Mouse (Mus musculus): ENCODE measurements at regions not wholly inside any gene's neighbourhood (a gene's known extent, or its start where the extent isn't known, plus 50 kb on each side); places are given as distances from the start of the nearest gene placed in this dataset.
A peak's percentile ranks its signal among the peaks of the same experiment; 100 is the strongest.

- no peak overlapping the region for H3K27ac ChIP-seq (replicated peaks; ENCODE audit: low read depth, low read length)
- no peak for ATAC-seq (ENCODE audit: low read depth)
- H3K36me3 ChIP-seq (ENCODE audit: control insufficient read depth, insufficient read depth, low read length) = no peaks in the 10 kb centered on the region
- H3K9me3 ChIP-seq (ENCODE audit: control insufficient read depth, low read length) = no peaks in the 10 kb centered on the region
- 0% methylated on average over 3 of the region's 5 CpGs for WGBS
- no peak overlapping the region for H3K4me2 ChIP-seq (ENCODE audit: low read depth, low read length)
- H3K9ac ChIP-seq (ENCODE audit: low read depth, low read length) = no peak overlapping the region
- H3K4me3 ChIP-seq (ENCODE audit: low read depth, low read length) = no peak overlapping the region
- no peaks in the 10 kb centered on the region for H3K27me3 ChIP-seq (replicated peaks; ENCODE audit: control insufficient read depth, insufficient read depth, low read length)
- H3K4me1 ChIP-seq (ENCODE audit: control insufficient read depth, insufficient read depth, low read length) = no peaks in the 10 kb centered on the region
- DNase-seq (ENCODE audit: low spot score) = peak; percentile 23
Measured at GRCm38 (mm10) chr4:125246171-125246570, 118.5 kb upstream of the Zc3h12a start.

DNA sequence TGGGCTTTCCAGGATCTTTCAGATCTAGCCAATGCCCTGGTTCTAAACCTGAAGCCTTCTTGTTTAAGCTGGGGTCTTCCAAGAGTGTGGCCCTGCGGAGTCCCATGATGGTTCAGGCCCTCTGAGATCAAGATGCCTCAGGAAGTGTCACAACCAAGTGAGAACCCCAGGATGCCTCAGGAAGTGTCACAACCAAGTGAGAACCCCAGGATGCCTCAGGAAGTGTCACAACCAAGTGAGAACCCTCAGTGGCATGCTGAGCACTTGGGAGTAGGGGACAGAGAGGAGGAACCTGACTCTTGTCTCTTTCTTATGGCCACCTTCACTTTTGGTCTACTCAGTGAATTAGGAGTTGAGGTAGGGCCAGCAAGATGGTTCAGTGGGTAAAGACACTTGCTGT, 114.9 kb upstream of the Zc3h12a start:
- no peaks in the 10 kb centered on the region for H3K36me3 ChIP-seq (ENCODE audit: control insufficient read depth, insufficient read depth, low read length)
- no peak overlapping the region for H3K27ac ChIP-seq (replicated peaks; ENCODE audit: low read depth, low read length)
- DNase-seq (ENCODE audit: low spot score) = no peak
- no peaks in the 10 kb centered on the region for H3K9me3 ChIP-seq (ENCODE audit: control insufficient read depth, low read length)
- WGBS = 76% methylated on average over 1 of the region's 1 CpGs
- no peak overlapping the region for H3K4me3 ChIP-seq (ENCODE audit: low read depth, low read length)
- H3K27me3 ChIP-seq (replicated peaks; ENCODE audit: control insufficient read depth, insufficient read depth, low read length) = no peaks in the 10 kb centered on the region
- H3K4me2 ChIP-seq (ENCODE audit: low read depth, low read length) = no peak overlapping the region
- no peak for ATAC-seq (ENCODE audit: low read depth)
- H3K4me1 ChIP-seq (ENCODE audit: control insufficient read depth, insufficient read depth, low read length) = no peaks in the 10 kb centered on the region
- no peak overlapping the region for H3K9ac ChIP-seq (ENCODE audit: low read depth, low read length)

DNA sequence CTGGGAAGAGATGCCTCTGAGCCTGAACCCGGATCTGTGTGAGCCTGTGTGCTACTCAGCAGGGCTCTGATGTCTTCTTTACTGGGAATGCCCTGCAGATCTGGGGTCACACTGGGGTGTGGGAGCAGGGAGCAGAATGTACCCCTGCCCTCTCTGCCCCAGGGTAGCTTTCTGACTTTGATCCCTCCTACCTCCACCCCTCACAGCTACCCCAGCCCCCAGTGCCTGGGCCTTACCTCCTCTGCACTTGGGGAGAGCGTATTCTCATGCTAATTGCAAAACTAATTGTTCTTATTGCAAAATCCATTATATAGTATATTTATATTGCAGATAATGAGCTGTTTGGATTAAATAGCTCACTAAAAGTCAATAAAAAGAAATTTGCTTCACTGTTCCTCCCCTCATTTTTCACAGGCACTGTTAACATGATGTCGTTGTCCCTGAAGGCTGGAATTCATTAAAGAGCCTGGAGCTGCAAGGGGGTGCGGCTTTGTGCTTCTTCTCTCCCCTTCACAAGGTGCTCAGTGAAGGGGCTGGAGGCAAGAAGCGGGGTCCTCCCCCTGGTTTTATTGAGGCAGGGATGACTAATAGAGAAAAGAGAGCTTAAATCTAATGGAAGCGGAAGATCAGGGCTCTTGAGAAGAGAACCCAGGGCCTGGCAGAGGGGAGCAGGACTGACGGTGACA, 114.1 kb upstream of the Zc3h12a start:
- H3K4me1 ChIP-seq (ENCODE audit: control insufficient read depth, insufficient read depth, low read length) = no peaks in the 10 kb centered on the region
- H3K9ac ChIP-seq (ENCODE audit: low read depth, low read length) = no peak overlapping the region
- 33% methylated on average over 7 of the region's 7 CpGs for WGBS
- H3K9me3 ChIP-seq (ENCODE audit: control insufficient read depth, low read length) = no peaks in the 10 kb centered on the region
- DNase-seq (ENCODE audit: low spot score) (no peak), ATAC-seq (ENCODE audit: low read depth) (no peak)
- no peak overlapping the region for H3K27ac ChIP-seq (replicated peaks; ENCODE audit: low read depth, low read length)
- no peaks in the 10 kb centered on the region for H3K36me3 ChIP-seq (ENCODE audit: control insufficient read depth, insufficient read depth, low read length)
- H3K4me3 ChIP-seq (ENCODE audit: low read depth, low read length) = no peak overlapping the region
- no peaks in the 10 kb centered on the region for H3K27me3 ChIP-seq (replicated peaks; ENCODE audit: control insufficient read depth, insufficient read depth, low read length)
- H3K4me2 ChIP-seq (ENCODE audit: low read depth, low read length) = no peak overlapping the region

DNA sequence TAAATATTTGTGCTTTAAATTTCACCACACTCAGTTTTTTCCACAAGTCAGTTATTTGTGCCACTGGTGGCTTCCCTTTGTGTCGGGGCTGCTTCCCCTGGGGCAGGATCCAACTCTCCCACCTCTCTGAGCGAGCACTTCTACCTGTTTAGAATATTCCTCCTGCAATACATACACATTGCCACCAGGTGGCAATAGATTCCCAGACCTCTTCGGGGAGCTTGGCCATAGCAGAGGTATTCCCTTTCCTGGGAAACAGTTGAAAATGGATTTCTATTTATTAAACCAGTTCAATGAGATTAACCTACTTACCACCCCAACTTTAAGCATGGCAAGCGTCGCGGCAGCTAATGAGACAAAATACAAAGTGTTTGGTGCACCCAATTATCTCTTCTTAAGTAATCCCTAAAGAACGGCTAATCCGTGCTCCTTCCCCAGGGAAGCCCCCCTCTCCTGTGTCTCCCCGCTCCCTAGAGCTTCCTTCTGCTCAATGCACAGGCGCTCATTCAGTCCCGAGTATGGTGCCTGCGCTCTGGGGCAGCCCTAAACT, 104.1 kb upstream of the Zc3h12a start:
- Histone ChIP-seq H3K9me3 (ENCODE audit: control insufficient read depth, low read length) (no peaks in the 10 kb centered on the region), H3K36me3 (ENCODE audit: control insufficient read depth, insufficient read depth, low read length) (no peaks in the 10 kb centered on the region), H3K9ac (ENCODE audit: low read depth, low read length) (no peak overlapping the region), H3K4me3 (ENCODE audit: low read depth, low read length) (no peak overlapping the region), H3K4me2 (ENCODE audit: low read depth, low read length) (no peak overlapping the region), H3K4me1 (ENCODE audit: control insufficient read depth, insufficient read depth, low read length) (no peaks in the 10 kb centered on the region), H3K27ac (replicated peaks; ENCODE audit: low read depth, low read length) (no peak overlapping the region), H3K27me3 (replicated peaks; ENCODE audit: control insufficient read depth, insufficient read depth, low read length) (peaks cover 15% of the 10 kb centered on the region; the same call in 1 of the 2 replicates)
- peak; percentile 40 for DNase-seq (ENCODE audit: low spot score)
- ATAC-seq (ENCODE audit: low read depth) = no peak
- 18% methylated on average over 12 of the region's 12 CpGs for WGBS

- no peaks in the 10 kb centered on the region for H3K36me3 ChIP-seq (ENCODE audit: control insufficient read depth, insufficient read depth, low read length)
- H3K4me2 ChIP-seq (ENCODE audit: low read depth, low read length) = no peak overlapping the region
- H3K27me3 ChIP-seq (replicated peaks; ENCODE audit: control insufficient read depth, insufficient read depth, low read length) = peaks cover 15% of the 10 kb centered on the region; the same call in 1 of the 2 replicates
- no peak for ATAC-seq (ENCODE audit: low read depth)
- no peaks in the 10 kb centered on the region for H3K9me3 ChIP-seq (ENCODE audit: control insufficient read depth, low read length)
- WGBS = 90% methylated on average over 6 of the region's 6 CpGs
- H3K4me1 ChIP-seq (ENCODE audit: control insufficient read depth, insufficient read depth, low read length) = no peaks in the 10 kb centered on the region
- H3K4me3 ChIP-seq (ENCODE audit: low read depth, low read length) = no peak overlapping the region
- no peak overlapping the region for H3K27ac ChIP-seq (replicated peaks; ENCODE audit: low read depth, low read length)
- H3K9ac ChIP-seq (ENCODE audit: low read depth, low read length) = no peak overlapping the region
- no peak for DNase-seq (ENCODE audit: low spot score)
Measured at GRCm38 (mm10) chr4:125227194-125227593, 99.6 kb upstream of the Zc3h12a start.

- no peaks in the 10 kb centered on the region for H3K4me1 ChIP-seq (ENCODE audit: control insufficient read depth, insufficient read depth, low read length)
- no peaks in the 10 kb centered on the region for H3K27me3 ChIP-seq (replicated peaks; ENCODE audit: control insufficient read depth, insufficient read depth, low read length)
- no peak overlapping the region for H3K4me3 ChIP-seq (ENCODE audit: low read depth, low read length)
- H3K27ac ChIP-seq (replicated peaks; ENCODE audit: low read depth, low read length) = no peak overlapping the region
- no peak for ATAC-seq (ENCODE audit: low read depth)
- 60% methylated on average over 6 of the region's 6 CpGs for WGBS
- H3K9ac ChIP-seq (ENCODE audit: low read depth, low read length) = no peak overlapping the region
- H3K4me2 ChIP-seq (ENCODE audit: low read depth, low read length) = no peak overlapping the region
- H3K9me3 ChIP-seq (ENCODE audit: control insufficient read depth, low read length) = no peaks in the 10 kb centered on the region
- H3K36me3 ChIP-seq (ENCODE audit: control insufficient read depth, insufficient read depth, low read length) = no peaks in the 10 kb centered on the region
- no peak for DNase-seq (ENCODE audit: low spot score)
Measured at GRCm38 (mm10) chr4:125222922-125223321, 95.3 kb upstream of the Zc3h12a start.

- H3K27ac ChIP-seq (replicated peaks; ENCODE audit: low read depth, low read length) = no peak overlapping the region
- 31% methylated on average over 6 of the region's 7 CpGs for WGBS
- 0 out of 2 replicates have a peak, but pooled peaks cover 11% of the 10 kb centered on the region for H3K9me3 ChIP-seq (ENCODE audit: control insufficient read depth, low read length)
- ATAC-seq (ENCODE audit: low read depth) = no peak
- no peak overlapping the region for H3K9ac ChIP-seq (ENCODE audit: low read depth, low read length)
- H3K4me1 ChIP-seq (ENCODE audit: control insufficient read depth, insufficient read depth, low read length) = no peaks in the 10 kb centered on the region
- H3K4me3 ChIP-seq (ENCODE audit: low read depth, low read length) = no peak overlapping the region
- no peak overlapping the region for H3K4me2 ChIP-seq (ENCODE audit: low read depth, low read length)
- H3K36me3 ChIP-seq (ENCODE audit: control insufficient read depth, insufficient read depth, low read length) = no peaks in the 10 kb centered on the region
- no peaks in the 10 kb centered on the region for H3K27me3 ChIP-seq (replicated peaks; ENCODE audit: control insufficient read depth, insufficient read depth, low read length)
- DNase-seq (ENCODE audit: low spot score) = peak; percentile 39
Measured at GRCm38 (mm10) chr4:125220314-125220713, 92.7 kb upstream of the Zc3h12a start.

- H3K9me3 ChIP-seq (ENCODE audit: control insufficient read depth, low read length) = 0 out of 2 replicates have a peak, but pooled peaks cover 11% of the 10 kb centered on the region
- no peaks in the 10 kb centered on the region for H3K27me3 ChIP-seq (replicated peaks; ENCODE audit: control insufficient read depth, insufficient read depth, low read length)
- H3K4me1 ChIP-seq (ENCODE audit: control insufficient read depth, insufficient read depth, low read length) = no peaks in the 10 kb centered on the region; the same call in 1 of the 2 replicates
- no peak overlapping the region for H3K27ac ChIP-seq (replicated peaks; ENCODE audit: low read depth, low read length)
- no peak overlapping the region for H3K4me3 ChIP-seq (ENCODE audit: low read depth, low read length)
- H3K36me3 ChIP-seq (ENCODE audit: control insufficient read depth, insufficient read depth, low read length) = no peaks in the 10 kb centered on the region
- no peak for DNase-seq (ENCODE audit: low spot score)
- 88% methylated on average over 5 of the region's 5 CpGs for WGBS
- no peak for ATAC-seq (ENCODE audit: low read depth)
- H3K4me2 ChIP-seq (ENCODE audit: low read depth, low read length) = no peak overlapping the region
- H3K9ac ChIP-seq (ENCODE audit: low read depth, low read length) = no peak overlapping the region
Measured at GRCm38 (mm10) chr4:125219209-125219608, 91.6 kb upstream of the Zc3h12a start.

GRCm38 (mm10) chr4:125214306-125214705, 86.7 kb upstream of the Zc3h12a start:
- Histone ChIP-seq H3K9me3 (ENCODE audit: control insufficient read depth, low read length) (0 out of 2 replicates have a peak, but pooled peaks cover 11% of the 10 kb centered on the region), H3K36me3 (ENCODE audit: control insufficient read depth, insufficient read depth, low read length) (no peaks in the 10 kb centered on the region), H3K27me3 (replicated peaks; ENCODE audit: control insufficient read depth, insufficient read depth, low read length) (no peaks in the 10 kb centered on the region), H3K27ac (replicated peaks; ENCODE audit: low read depth, low read length) (no peak overlapping the region), H3K4me3 (ENCODE audit: low read depth, low read length) (no peak overlapping the region), H3K9ac (ENCODE audit: low read depth, low read length) (no peak overlapping the region), H3K4me2 (ENCODE audit: low read depth, low read length) (no peak overlapping the region), H3K4me1 (ENCODE audit: control insufficient read depth, insufficient read depth, low read length) (peaks cover 5% of the 10 kb centered on the region; the same call in 1 of the 2 replicates)
- 45% methylated on average over 10 of the region's 10 CpGs for WGBS
- no peak for ATAC-seq (ENCODE audit: low read depth)
- DNase-seq (ENCODE audit: low spot score) = peak; percentile 58
